Mouse (Mus musculus): ENCODE data around the gene Limch1. TPM values are rescaled to one million over a fixed set of nuclear protein-coding genes. Genes with fewer than 3 reads are reported as not detected.

Limch1 gene
- total RNA-seq, 2 experiments from 2014 or later, result 127 to 140 TPM

DNA sequence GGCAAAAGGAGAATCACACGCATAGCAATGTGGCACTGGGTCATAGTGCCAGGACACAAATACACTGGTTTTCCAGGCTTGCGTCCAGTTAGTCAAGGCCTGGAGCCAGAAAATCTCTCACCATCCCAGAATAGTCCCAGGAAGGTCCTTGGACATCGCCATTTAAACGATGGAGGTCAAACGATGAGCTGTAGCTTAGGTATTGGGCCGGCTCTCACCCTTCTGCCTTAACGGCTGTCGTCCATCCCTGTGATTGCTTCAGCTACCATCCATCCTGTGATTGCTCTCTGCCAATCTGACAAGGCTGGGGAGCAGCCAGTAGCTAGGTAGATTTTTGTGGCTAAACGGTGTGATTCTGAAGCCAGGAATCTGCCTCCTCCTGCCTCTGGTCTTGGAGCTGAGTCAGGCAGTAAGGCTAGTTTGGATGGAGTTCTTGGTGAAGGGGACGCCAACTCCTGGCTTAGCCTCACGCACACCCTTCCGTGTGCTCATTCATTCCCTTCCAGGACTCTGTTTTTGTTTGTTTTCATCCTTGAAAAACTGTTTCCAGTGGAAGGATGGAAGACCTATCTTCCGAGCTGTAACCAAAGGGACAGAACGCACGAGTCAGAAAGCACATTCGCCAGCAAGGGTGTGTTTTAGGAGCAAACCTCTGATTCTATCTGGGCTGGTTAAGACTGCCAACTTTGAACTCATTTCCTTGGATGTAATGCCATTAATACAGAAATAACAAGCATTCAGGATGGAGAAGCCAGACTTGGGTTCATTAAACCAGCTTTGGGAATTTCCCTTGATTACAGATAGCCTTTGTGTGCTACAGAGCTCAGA, 265.6 kb downstream of the Limch1 start:
- no peak for TF ChIP-seq CTCF (conservative IDR thresholded peaks at IDR 0.05)
- peak in 1 of 2 experiments; percentile 29 for DNase-seq (ENCODE audit: low spot score in 2 of 2)
- Histone ChIP-seq H3K4me3 (no peak overlapping the region), H3K27ac (peak overlapping the region; percentile 52)

DNA sequence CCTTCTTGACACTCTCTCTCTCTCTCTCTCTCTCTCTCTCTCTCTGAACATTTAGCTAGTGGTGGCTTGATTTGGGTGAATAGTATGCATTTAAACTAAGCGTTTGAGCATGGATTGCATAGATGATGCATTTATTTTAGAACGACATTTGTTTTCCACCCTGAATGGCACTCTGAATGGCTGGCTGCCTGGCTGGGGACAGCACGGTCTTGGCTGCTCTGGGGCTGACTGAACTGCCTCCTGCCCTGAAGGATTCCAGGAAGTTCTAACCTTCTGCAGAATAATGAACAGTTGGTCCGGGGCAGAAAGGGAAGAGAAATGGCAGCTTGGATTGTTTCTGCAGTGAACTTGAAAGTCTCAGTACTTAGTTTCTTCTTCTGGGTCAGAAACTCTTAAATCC, 266.4 kb downstream of the Limch1 start:
- no peak overlapping the region for H3K4me3 ChIP-seq
- H3K27ac ChIP-seq, result peak overlapping the region; percentile 52; the same call in 1 of the 2 replicates
- TF ChIP-seq CTCF (conservative IDR thresholded peaks at IDR 0.05), result no peak
- no peak for DNase-seq (ENCODE audit: low spot score in 2 of 2)

DNA sequence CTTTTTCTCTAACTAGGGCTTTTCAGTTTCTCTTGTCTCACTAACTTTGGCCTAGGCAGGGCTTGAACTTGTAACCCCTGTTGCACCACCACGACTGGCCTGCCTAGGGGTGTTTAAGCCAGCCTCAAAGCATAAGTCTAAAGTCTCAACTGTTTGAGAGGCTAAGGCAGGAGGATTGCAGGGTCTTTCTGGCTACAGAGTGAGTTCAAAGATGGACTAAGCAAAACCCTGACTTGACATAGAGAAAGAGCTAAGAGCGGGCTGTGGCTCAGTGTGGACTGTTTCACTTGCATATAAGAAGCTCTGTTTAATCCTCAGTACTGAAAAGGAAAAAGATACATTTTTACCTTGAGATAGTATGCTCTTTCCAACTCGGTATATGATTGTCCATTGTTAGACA, 268.3 kb downstream of the Limch1 start:
- Histone ChIP-seq H3K27ac (no peak overlapping the region), H3K4me3 (no peak overlapping the region)
- no peak for DNase-seq (ENCODE audit: low spot score in 2 of 2)
- no peak for TF ChIP-seq CTCF (conservative IDR thresholded peaks at IDR 0.05)

DNA sequence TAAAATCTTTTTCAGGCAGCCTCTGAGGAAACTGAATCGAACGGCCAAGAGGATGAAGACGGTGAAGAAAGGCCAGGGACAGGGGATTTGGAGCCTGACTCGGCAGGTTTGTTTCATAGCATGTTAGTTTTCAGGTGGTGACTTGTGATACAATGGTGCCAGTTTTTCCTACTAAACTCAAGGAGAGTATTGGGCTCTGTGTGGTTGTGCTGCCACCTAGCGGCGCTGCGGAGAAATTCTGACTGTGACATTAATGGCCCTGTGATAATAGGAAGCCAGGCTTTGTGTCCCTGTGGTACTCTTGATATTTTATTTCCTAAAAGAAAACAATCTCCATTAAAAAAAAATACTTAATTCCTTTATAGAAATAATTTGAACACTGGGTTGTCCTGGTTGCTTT, 270.8 kb downstream of the Limch1 start:
- H3K27ac ChIP-seq, result no peak overlapping the region
- peak; percentile 66 to 83 for DNase-seq (ENCODE audit: low spot score in 2 of 2)
- H3K4me3 ChIP-seq, result no peak overlapping the region
- TF ChIP-seq CTCF (conservative IDR thresholded peaks at IDR 0.05), result peak; percentile 97

DNA sequence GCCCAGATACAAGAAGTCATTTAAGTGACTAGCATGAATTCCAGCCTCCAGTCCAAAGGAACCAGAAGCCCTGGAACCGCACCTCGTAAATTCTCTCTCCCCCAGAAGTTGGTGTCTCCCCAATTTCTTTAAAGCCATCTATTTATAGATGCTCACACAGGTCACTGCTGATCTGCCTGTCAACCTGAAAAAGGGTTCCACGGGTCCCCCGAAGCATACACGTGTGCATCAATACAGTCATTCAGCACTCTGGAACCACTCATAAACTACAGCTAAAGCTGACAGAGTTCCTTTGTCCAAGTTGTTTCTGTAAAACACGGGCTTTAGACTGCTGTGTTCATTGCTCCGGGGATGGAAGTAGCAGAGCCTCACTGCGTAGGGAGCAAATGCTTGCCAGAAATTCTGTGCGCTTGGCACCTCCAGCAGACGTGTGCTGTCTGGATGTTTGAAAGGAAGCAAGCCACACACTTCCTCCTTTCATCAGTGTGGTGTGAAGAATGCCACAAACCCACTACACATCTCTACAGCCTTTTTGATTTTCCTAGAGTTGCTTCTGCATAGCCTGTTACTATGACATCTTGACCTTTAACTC, 278.9 kb downstream of the Limch1 start:
- TF ChIP-seq CTCF (conservative IDR thresholded peaks at IDR 0.05), result no peak
- peak in 1 of 2 experiments; percentile 25 for DNase-seq (ENCODE audit: low spot score in 2 of 2)
- Histone ChIP-seq H3K4me3 (no peak overlapping the region), H3K27ac (0 out of 2 replicates have a peak overlapping the region, but pooled peaks have one; percentile 8)

DNA sequence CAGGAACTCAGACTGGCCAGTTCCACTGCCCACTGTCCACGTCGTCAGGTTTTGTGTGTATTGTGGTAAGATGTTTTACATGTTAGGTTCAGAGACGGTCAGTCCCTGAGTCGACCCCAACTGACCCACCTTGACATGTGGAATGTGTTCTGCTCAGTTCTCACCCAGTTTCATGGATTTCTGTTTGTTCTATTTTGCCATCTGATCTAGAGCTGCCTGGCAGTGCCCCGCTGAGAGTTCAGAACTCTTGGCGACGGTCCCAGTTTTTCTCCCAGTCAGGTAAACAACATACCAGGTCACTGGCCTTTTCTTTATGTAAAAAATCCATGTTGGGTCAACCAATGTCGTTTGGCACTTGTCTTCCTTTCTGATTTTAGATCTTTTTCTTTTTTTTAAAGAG, 279.5 kb downstream of the Limch1 start:
- no peak for DNase-seq (ENCODE audit: low spot score in 2 of 2)
- Histone ChIP-seq H3K27ac (0 out of 2 replicates have a peak overlapping the region, but pooled peaks have one; percentile 8), H3K4me3 (no peak overlapping the region)
- no peak for TF ChIP-seq CTCF (conservative IDR thresholded peaks at IDR 0.05)

DNA sequence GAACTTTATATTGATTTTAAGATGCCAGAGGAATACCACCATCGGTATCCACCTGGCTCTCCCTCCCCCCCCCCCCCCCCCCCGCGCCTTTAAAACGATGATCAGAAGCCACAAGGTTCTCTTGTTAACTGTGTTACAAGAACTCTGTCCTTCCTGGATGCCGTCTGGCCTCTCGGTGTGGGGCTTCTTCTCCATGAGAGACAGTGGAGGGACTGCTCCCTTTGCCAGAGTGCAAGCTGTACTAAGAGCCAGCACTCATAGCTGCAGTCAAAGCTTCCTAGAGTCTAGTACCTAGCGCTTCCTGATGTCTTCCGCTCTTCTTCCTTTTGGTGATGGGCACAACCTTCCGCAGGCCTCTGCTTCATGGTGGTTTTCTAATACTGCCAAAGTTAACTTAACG, 280.0 kb downstream of the Limch1 start:
- no peak for TF ChIP-seq CTCF (conservative IDR thresholded peaks at IDR 0.05)
- H3K27ac ChIP-seq, result no peak overlapping the region
- DNase-seq (ENCODE audit: low spot score in 2 of 2), result no peak
- H3K4me3 ChIP-seq, result no peak overlapping the region

DNA sequence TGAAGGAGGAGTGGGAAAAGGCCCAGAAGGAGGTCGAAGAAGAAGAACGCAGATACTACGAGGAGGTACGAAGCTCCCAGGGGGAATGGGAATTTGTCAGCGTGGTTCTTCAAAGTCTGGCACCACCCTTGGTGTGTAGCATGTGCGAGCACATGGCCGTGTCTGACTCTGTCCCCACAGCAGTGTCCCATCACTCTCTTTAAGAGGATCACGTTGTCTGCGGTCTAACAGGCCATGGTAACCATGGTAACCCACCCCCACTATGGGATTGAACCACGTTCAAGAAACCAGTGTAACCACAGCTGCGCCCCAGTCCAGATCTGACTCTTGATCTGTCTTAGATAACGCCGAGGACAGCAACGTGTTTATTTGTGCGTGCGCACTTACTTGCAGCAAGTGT, 283.2 kb downstream of the Limch1 start:
- DNase-seq (ENCODE audit: low spot score in 2 of 2), result no peak
- TF ChIP-seq CTCF (conservative IDR thresholded peaks at IDR 0.05), result no peak
- Histone ChIP-seq H3K27ac (no peak overlapping the region), H3K4me3 (no peak overlapping the region)

DNA sequence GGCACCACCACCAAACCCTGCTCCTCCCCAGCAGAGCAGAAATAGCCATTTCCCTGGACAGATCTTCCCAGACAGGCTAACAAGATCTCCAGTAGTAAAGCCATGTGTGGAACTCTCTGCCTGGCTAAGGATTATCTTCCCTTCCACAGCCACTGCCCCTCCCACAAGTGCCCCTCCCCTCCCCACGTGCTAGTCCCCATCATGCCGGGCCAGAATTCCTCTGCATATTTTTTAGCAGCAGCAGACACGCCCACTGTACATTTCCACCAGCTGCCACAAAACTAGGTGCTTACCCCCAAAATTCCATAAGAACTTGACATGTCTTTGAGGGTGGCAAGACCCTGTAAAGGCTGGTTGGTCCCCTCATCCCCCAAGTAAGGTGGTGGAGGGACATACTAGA, 284.3 kb downstream of the Limch1 start:
- TF ChIP-seq CTCF (conservative IDR thresholded peaks at IDR 0.05), result no peak
- no peak for DNase-seq (ENCODE audit: low spot score in 2 of 2)
- no peak overlapping the region for H3K27ac ChIP-seq
- H3K4me3 ChIP-seq, result no peak overlapping the region

DNA sequence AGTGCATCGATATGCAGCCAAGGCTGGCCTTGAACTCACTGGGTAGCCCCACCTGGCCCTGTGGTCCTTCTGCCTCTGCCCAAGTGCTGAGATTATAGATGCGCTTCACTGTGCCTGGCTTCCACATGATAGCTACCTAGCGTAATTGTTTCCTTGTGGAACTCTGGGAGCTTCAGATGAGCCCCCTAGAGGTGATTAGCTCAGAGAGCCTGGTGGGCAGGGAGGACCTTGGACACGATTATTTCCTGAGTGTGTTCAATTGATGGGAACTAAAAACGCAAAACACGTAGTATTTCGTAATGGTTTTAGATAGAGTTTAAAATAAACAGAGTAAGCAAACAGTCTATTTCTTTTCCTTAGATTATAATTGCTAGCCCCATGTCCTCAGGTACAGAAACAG, 287.0 kb downstream of the Limch1 start:
- no peak for DNase-seq (ENCODE audit: low spot score in 2 of 2)
- 0 out of 2 replicates have a peak, but pooled peaks have one; percentile 5 for TF ChIP-seq CTCF (conservative IDR thresholded peaks at IDR 0.05)
- no peak overlapping the region for H3K4me3 ChIP-seq
- no peak overlapping the region for H3K27ac ChIP-seq

DNA sequence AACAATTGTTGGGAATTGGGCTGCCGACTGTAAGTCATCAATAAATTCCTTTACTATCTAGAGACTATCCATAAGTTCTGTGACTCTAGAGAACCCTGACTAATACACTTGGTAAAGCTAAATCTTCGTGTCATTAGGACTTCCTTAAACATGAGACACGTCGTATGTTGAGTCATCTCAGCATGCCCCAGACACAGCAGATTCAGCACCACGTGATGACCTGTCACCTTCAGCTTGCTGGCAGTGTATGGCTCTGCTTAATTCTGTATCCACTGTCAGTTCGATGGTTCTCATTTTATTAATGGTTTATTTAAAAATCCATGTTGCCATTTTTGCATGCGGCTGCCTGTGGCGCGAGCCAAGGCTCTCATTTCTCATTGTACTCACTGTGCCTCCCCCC, 298.3 kb downstream of the Limch1 start:
- no peak overlapping the region for H3K4me3 ChIP-seq
- DNase-seq (ENCODE audit: low spot score in 2 of 2), result no peak
- no peak overlapping the region for H3K27ac ChIP-seq
- no peak for TF ChIP-seq CTCF (conservative IDR thresholded peaks at IDR 0.05)

DNA sequence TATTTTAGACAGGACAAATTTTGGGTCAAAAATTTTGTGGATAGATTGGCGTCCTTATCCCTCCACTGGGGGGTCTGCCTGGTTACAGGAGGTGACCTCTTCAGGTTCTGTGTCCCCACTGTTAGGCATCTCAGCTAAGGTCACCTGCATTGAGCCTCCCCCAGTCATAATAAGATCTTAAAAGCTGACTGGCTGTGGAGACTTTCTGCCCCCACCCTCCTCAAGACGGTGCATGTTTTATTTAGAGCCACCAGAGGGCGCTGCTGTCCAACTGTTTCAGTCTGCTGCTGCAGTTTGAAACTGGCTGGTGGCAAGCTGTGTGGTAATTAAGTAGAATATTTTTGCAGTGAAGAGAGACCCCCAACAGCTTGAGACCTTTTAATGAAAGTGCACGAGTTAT, 302.4 kb downstream of the Limch1 start:
- no peak overlapping the region for H3K4me3 ChIP-seq
- peak; percentile 90 for TF ChIP-seq CTCF (conservative IDR thresholded peaks at IDR 0.05)
- peak; percentile 13 to 51 for DNase-seq (ENCODE audit: low spot score in 2 of 2)

DNA sequence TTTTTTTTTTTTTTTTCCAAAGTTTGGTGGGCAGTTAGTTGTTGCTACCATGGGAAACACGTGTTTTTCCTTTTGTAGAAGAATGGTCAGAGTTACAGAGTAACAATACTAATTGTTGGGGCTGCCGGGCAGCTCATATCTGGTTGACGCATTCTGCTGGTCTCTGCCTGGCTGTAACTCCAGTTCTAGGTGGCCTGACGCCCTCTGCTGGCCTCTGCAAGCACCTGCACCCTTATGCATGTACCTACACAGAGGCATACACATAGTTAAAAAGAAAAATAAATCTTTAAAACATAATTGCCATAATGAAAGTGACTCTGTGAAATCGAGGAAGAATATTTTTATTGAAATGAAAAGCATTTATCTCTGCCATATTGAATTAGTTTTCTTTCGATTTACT, 312.2 kb downstream of the Limch1 start:
- no peak for DNase-seq (ENCODE audit: low spot score in 2 of 2)
- peak; percentile 62 for TF ChIP-seq CTCF (conservative IDR thresholded peaks at IDR 0.05)
- Histone ChIP-seq H3K4me3 (no peak overlapping the region), H3K27ac (no peak overlapping the region)

More for the DNA sequence above, 302.4 kb downstream of the Limch1 start:
- no peak overlapping the region for H3K27ac ChIP-seq

DNA sequence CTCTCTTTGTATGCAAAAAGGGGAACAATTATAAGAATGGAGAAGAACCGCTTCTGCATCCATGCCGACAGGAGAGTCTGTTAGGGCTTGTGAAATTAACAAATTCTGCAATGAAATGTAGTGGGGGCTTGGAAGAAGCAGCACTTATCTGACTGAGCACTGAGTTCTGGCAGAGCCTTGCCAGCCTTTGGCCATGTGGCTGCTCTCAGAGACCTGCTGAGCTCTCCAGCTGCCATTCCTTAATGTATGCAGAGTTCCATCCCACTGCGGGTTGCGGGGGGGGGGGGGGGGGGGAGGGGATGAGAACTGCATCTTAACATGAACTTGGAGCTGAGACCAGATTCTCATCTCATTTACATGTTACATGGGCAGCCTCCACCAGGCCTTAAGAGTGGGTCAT, 314.9 kb downstream of the Limch1 start:
- DNase-seq (ENCODE audit: low spot score in 2 of 2), result no peak
- no peak for TF ChIP-seq CTCF (conservative IDR thresholded peaks at IDR 0.05)
- Histone ChIP-seq H3K27ac (no peak overlapping the region), H3K4me3 (no peak overlapping the region)
